Mouse (Mus musculus): ENCODE measurements around the gene Aspscr1.

Aspscr1 gene

DNA sequence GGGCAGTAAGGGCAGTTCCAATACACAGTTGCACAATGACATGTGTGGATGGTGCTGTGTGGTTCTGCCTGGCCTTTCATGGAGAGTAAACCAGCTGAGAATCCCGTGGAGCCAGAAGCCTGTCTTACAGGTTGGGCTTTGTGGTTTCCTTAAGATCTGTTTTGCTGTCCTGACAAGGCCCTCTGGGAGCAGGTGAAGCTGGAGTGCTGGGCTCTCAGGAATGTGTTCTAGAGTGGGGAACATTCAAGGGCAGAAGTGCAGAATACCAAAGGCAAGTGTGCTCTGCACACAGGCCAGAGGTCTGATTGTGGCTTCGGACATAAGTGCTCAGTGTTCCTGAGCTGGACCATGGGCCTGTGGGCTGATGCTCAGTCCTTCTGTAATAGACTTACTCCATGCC lies 11.9 kb downstream of the Aspscr1 start:
- no peak for DNase-seq

DNA sequence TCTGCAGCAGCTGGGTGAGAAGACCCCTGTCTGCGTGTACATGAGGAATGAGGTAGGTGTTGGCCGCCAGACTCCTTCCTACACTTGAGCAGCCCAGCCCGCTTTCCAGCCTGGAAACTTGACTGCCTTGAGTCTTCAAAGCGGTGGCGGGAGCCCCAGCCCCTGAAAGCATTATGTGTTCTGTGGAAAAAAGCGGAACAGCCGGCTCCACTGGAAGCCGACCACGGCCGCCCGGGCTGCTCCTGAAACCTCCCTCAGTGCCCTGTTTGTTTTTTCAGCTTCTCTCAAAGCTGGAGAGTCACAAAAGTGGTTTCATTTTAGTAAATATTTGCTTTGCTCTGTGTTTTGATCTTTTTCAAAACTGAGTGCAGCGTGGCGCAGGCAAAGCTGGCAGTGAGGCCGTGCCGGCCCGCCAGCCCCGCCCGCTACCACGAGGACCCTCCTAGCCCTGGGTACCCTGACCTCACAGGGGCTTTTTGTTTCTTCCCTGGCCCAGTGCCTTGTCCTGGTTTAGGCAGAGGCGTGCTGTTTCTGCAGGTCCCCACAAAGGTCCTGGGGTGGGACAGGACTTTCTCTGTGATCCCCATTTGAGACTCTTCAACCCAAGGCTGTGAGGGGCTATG lies 14.0 kb downstream of the Aspscr1 start:
- DNase-seq = no peak

- no peak for DNase-seq
These were observed 16.6 kb downstream of the Aspscr1 start for GRCm38 (mm10) chr11:120689365-120689764.

DNA sequence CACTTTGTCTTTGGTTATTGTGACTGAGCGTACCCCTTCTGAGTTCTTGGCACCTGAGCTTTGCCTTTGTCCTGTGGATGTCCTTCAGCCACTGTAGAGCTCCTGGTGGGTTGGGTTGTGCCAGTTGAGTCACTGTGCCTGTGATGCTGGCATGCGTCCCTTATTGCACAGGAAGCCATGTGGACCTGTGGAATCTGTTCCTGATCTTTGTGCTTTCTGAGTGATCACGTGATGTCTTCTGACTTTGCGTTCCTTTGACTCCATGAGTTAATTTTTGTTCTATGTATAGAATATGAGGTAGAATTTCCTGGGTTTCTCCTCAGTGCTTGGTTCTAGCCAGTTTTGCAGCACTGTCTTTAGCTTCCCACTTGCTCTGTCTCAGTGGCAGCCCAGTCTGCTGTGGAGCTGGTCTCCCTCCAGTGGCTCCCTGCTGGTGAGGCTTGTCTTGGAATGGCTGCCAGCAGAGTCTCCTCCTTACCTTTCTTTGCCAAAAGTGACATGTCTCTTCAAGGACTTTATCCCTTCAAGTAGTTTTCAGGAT lies 19.8 kb downstream of the Aspscr1 start:
- no peak for DNase-seq

GRCm38 (mm10) chr11:120693461-120693860 lies 20.7 kb downstream of the Aspscr1 start:
- DNase-seq = no peak

DNA sequence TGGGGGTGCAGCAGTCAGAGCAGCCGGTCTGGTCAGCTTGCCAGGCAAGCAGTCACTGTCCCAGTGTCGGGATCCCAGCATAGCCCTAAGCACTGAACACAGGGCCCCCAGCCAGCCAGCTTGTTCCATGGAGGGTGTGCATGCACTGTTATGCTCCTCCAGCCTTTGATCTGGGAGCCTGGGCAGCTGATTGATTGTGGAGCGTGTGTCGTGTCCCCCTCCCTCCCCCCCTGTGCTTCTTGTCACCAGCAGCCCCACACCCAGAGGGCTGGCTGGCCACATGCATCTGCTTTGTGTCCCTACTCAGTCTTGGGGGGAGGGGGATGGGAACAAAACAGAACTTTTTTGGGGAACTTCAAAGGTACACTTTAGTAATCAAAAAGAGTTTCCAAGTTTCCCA lies 22.4 kb downstream of the Aspscr1 start:
- no peak for DNase-seq

DNA sequence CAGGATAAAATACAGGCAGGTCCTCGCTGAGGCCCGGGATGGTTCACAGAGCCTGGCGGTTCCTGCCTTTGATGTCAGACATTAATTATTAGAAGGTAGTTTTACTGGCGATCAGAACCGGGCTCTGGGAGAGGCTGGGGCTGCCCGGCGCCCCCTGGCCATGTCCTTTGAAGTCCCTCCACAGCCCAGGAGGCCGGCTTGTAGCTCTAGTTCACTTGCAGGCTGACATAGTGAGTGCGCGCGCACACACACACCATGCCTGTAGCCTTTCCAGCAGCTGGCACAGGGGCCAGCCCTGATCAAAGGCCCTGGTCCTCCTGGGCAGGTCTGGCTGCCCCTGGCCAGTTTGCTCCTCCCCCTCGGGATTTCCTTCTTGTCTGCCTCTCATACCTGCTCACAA lies 22.9 kb downstream of the Aspscr1 start:
- no peak for DNase-seq

DNA sequence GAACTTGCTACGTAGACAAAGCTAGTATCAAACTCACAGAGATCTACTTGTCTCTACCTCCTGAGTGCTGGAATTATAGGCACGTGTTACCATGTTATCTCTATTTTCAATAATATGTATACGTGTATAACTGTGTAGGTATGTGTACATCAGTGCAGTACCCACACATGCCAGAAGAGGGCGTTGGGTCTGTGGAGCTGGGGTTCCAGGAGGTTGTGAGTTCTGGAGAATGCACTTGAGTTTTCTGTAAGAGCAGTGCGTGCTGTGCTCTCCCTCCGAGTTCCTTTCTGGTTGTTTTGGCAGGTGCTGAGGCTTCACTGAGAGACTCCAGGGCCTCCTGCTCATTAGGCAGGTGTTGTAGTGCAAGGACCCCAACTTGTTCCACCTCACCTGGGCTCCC lies 23.8 kb downstream of the Aspscr1 start:
- DNase-seq = no peak

GRCm38 (mm10) chr11:120697741-120698140 lies 25.0 kb downstream of the Aspscr1 start:
- DNase-seq = no peak

GRCm38 (mm10) chr11:120703696-120704454 lies 31.1 kb downstream of the Aspscr1 start:
- no peak for DNase-seq

- DNase-seq = no peak
These were observed 31.9 kb downstream of the Aspscr1 start for GRCm38 (mm10) chr11:120704486-120705325.

GRCm38 (mm10) chr11:120706120-120706519 lies 33.3 kb downstream of the Aspscr1 start:
- no peak for DNase-seq

DNA sequence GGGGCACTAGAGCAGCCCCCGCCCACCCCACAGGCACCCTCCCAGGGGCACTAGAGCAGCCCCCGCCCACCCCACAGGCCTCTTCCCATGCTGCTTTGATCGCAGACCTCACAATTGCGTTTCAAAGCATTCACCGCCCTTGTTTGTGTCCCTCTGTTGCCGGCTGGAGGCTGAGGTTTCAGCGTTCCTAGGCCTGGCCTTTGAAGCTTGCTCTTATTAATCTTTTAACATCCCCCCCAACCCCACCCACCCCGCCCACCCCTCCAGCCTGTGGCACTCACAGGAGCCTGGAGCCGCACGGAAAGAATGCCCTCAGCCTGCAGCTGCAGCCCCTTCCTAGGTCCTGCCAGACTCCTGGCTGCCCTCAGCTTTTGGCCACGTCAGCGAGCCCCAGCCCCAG lies 34.5 kb downstream of the Aspscr1 start:
- DNase-seq = no peak

DNA sequence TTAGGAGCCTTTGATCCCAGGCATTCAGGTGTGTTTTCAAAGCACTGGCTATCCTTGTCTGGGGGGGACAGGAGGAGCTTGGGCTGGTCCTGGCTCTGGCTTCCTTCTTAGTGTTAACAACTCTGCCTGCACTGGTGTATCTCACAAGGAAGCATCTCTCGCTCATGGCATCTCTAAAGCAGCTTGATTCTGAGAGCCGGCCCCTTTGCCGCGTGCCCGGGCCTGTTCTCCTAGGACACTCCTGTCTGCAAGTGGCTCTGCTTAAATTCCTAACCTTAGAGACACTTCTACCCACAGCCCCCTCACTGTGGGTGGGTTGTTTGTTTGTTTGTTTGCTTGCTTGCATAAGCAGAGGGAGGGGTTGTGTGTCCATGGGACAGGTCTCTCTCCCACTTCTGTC lies 35.2 kb downstream of the Aspscr1 start:
- no peak for DNase-seq

GRCm38 (mm10) chr11:120709551-120709950 lies 36.8 kb downstream of the Aspscr1 start:
- no peak for DNase-seq

GRCm38 (mm10) chr11:120710672-120711071 lies 37.9 kb downstream of the Aspscr1 start:
- DNase-seq = no peak

DNA sequence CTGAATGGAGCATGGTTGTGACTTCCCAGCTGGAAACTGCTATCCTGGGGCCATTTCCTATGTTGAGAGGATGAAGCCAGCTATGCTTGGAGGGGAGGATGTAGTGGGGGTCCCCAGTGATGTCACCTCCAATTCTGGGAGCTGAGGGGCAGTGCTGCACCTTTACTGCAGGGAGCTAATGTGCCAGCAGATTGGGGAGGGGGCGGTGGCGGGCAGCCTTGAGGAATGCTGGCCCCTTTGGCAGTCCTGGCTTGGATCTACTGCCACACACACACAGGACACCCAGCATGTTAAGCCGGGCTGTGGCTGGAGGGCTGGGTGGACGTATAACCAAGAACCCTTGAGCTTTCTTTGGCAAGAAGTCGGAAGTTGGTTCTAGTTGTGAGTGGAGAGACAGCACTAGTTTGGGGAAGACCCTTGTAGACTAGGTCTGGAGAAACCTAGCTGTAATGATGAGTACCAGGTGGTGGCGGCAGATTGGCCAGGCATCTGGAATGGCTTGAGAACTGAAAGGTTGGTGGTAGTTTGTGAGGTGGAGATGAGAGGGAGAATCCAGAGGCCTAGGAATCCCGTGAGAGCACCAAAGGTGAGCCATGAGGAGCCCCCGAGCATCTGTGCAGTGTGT lies 39.3 kb downstream of the Aspscr1 start:
- no peak for DNase-seq

GRCm38 (mm10) chr11:120712771-120713568 lies 40.2 kb downstream of the Aspscr1 start:
- DNase-seq = peak; percentile 83

DNA sequence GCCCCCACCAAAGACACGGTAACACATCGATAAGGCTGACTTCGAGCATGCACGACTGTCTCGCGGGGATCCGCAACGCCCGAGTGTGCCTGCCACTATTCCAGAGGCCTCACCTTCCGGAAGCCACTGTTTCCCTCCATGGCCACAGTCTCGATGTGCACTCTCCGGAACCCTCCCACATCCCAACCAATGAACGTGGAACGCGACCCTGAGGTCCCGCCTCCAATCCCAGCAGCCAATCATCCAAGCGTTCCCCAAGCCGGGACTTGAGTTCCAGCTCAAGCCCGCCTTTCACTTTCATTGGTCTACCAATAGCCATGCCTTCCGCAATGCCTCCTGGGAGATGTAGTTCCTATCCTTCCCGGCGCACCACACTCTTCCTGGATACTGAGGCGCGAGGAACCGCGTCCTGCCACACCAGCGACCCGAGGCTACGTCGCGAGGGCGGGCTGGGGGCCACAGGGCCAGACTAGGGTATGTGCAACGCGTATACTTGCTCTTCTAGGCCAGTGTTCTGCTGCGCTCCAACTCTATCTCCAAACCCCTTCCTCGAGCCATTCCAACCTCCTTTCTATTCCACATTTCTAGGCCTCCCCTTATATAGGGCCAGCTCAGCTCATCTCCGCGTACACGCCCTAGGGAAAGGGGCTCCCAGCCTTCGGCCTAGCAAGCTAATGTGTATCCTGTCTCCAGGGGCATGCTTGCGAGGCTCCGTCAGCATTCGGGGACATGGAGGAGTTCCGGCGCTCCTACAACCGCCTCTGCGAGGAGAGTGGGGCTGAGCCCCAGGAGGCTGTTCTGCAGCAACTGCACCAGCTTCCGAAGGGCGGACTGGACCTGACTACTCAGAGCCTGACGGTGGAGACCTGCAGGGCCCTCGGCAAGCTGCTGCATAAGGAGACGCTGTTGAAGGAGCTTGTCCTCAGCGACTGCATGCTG lies 41.1 kb downstream of the Aspscr1 start, which contains the start of the genes Cenpx and Lrrc45:
Cenpx (minus strand) TSS at position 159 of the 939 bp plus-strand sequence.
Lrrc45 (plus strand) TSS at position 346 of the 939 bp plus-strand sequence.
- peak; percentile 96 for DNase-seq

DNA sequence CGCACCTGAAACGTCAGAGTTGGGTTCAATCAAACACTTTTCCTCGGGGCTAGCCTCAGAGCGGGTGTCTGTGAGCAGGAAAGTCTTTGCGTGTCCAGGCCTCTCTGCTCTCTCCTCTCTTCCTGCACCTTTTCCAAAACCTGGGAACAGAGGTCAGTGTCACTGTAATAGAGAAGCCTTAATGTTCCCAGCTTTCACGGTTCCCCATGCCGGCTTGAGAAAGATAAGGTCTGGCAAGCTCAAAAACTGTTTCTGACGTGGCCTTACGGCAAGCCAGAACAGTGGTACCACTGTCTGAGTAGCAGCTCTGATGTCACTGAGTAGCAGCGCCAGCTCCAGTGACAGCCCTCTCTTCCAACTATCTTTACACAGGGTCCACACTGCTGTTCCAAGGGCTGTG lies 41.8 kb downstream of the Aspscr1 start:
- DNase-seq = no peak

GRCm38 (mm10) chr11:120715131-120715530 lies 42.4 kb downstream of the Aspscr1 start:
- no peak for DNase-seq

Measured in liver (tissue).